Mouse (Mus musculus) adrenal gland, postnatal 10 days (tissue): ENCODE results near the gene Bmpr1a. TPM values are rescaled to one million over a fixed set of nuclear protein-coding genes. Genes with fewer than 3 reads are reported as not detected.
A peak's percentile ranks its signal among the peaks of the same experiment; 100 is the strongest.

Experiments
- DNase-seq: peaks from one replicate; pipeline ENCODE4 v3.0.0; 2021; ENCODE audit warnings: mixed read lengths
- total RNA-seq, 2 experiments: library from RNA; stranded (reverse); gene quantifications; 2 replicates each; pipeline ENCODE4 v1.2.3; 2021

The Bmpr1a gene
- total RNA-seq, 2 experiments from 2014 or later, result 50.2 to 55.3 TPM

DNA sequence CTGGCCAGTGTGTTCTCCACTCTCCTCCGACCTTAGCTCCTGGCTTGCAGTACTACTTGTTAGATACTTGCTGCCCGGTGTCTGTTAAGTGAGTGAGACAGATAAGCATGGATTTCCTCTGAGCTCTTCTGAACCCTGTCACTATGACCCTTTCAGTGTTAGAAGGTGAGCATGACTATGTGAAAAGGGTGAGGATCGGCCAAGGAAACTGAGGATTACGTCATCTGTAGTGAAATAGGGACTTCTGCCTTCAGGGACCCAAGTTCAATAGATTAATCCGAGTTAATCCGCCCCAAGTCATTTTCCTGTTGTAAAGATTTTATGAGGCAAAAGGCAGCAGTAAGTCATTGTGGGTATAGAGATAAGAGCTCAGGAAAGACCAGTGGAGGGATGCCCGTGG, 2.2 kb upstream of the Bmpr1a start:
- no peak for DNase-seq

DNA sequence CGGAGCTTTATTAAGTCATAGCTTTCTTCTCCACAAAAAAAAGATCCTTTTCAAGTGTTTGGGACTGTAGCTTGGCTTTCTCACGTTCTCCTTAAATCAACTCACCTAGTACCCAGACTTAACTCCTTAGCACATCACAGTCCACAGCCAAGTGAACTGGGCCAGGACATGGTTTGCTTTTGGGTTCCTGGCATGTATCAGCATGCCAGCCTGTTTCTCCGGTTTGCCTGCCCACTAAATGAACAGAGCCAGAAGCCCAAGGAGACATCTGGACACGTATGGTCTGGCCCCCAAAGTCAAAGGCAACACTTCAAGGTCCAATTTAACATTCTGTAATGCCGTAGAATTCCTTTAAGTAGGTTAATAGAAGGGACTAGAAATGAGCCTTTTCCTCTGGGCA, 1.2 kb upstream of the Bmpr1a start:
- DNase-seq, result no peak

GRCm38 (mm10) chr14:34503759-34504158, 618 bp upstream of the Bmpr1a start:
- no peak for DNase-seq

GRCm38 (mm10) chr14:34502475-34503324, 441 bp downstream of the Bmpr1a start:
- peak; percentile 94 for DNase-seq

GRCm38 (mm10) chr14:34501804-34502474, 1.2 kb downstream of the Bmpr1a start:
- DNase-seq, result peak; percentile 65

DNA sequence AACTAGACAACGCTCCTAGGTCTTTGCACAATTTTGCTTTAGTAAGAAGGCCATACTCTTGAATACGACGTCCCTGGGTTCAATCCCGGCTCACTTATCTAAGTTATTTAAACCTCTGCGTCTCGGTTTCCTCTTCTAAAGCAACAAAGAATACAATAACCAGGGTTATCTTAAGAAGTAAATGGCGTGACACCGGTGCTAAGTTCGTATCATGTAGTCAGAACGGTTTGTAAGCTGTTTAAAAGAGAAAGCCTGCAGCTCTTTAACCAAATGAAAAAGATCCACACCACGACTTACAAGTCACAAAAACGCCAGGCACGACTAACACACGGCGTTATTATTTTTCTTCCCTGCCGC, 1.7 kb downstream of the Bmpr1a start:
- no peak for DNase-seq

DNA sequence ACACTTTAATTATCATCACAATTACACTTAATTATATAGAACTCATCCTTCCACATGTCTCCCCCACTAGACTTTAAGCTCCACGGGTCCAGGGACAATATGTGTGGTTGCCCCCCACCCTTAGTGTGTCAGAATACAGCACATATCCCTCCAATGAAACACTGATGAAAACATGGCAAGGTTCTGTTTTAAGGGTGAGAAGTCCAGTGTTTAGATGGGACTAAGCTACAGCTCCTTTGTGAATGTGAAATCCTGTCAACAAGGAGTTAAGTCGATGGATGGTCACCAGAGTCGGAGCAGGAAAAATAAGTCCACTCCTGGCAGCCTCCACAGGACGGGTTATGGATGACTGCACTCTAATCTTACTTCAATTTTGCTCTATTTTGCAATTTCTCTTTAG, 2.8 kb downstream of the Bmpr1a start:
- DNase-seq, result no peak

GRCm38 (mm10) chr14:34499664-34500063, 3.5 kb downstream of the Bmpr1a start:
- no peak for DNase-seq

DNA sequence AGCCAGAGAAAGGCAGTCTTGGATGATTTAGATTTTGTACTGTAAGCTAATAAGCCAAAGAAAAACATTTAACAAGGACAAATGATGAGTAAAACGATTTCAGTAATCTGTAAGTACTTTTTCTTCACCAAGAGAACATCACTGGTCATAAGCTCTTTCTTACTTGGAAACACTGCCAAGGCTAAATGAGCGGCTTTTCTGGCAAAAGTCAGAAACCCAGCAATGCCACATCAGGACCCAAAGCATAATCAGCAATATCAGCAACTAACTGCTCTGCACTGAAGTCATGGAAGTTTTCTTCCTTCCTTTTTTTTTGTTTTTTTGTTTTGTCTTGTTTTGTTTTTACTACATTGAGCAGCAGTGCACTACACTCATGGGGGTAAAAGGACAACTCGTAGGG, 5.8 kb downstream of the Bmpr1a start:
- no peak for DNase-seq

GRCm38 (mm10) chr14:34493682-34494081, 9.5 kb downstream of the Bmpr1a start:
- DNase-seq, result no peak

DNA sequence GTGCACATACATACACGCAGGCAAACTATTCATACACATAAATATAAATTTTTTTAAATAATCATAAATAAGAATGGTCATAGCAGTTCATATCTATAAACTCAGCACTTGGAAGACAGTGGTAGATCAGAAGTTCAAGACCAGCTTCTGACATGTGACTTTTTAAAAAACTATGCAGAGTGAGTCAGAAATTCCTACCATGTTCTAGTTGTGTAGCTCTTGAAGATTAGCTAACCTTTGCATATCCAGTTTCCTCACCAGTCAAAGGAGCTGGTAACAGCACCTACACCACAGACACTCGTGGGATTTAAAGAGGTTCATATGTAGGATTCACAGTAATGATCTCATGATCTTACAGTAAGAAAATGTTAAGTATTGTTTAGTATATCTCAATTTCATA, 10.5 kb downstream of the Bmpr1a start:
- no peak for DNase-seq

- DNase-seq, result no peak
Observed at GRCm38 (mm10) chr14:34490965-34491364, 12.2 kb downstream of the Bmpr1a start.

GRCm38 (mm10) chr14:34489928-34490327, 13.2 kb downstream of the Bmpr1a start:
- peak; percentile 42 for DNase-seq

- no peak for DNase-seq
Observed at GRCm38 (mm10) chr14:34486169-34486568, 17.0 kb downstream of the Bmpr1a start.

DNA sequence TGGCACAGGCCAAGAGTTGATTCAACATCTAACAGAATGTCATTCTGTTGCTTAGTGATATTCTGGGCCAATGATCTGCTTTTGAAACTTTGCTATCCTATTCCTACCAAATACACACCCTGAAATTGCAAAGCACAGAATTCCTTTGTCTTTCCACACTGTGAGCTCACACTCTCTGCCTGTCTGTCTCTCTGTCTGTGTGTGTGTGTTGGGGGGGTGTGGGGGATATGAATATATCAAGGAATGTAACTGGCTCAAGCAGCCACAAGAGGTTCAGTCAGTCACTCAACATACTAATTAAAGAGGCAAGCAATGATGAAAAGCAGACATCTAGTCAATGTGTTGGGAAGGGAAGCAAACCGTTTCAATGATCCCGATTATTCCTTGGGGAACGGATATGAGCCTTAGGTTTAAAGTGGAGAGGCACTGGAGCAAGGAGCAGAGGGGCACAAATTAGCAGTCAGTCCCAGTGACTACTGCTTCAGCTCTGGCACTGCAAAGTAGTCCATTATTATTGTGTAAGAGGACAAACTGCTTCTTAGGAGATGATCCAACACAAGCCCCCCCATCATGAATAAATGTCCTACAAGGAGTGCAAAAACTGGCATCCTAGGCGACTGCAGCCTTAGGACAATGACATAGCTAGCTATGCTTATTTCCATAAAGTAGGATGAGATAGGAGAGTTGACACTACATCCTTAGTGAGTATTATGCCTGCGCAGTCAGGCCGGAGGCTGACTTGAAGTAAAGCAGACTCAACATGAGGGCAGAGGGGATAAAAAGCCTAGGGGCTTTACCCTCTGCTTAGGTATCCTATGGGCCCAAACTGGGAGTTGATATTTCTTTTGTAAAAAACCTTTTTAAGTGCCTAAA, 19.4 kb downstream of the Bmpr1a start:
- no peak for DNase-seq

DNA sequence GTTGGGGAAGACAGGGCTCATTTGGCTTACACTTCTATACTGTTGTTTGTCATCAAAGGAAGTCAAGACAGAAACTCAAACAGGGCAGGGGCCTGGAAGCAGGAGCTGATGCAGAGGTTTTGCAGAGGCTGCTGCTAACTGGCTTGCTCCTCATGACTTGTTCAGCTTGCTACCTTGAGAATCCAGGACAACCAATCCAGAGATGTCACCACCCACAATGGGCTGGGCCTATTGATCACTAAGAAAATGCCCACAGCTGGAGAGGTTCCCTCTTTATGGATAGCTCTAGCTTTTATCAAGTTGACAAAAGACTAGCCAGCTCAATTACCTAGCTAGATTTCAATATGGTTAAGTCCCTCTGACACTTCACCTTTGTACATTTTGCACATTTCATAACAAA, 31.6 kb downstream of the Bmpr1a start:
- peak; percentile 12 for DNase-seq

DNA sequence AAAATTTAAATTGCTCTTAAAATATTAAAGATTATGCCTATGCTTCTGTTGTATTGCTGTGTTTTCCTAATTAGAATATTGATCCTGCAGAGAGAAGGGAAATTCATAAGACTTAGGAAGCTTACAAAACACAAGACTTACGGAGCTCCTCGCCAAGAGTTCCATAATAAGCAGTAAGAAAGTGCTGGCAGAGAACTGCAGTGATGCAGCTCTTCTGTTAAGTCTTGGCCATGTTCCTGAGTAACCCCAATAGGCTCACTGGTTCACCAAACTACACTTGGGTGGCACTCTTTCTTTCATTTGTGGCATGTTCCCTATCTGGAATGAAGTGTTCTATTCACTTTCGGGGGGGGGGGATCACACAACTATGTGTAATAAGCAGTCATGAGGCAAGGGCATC, 36.9 kb downstream of the Bmpr1a start:
- DNase-seq, result no peak

DNA sequence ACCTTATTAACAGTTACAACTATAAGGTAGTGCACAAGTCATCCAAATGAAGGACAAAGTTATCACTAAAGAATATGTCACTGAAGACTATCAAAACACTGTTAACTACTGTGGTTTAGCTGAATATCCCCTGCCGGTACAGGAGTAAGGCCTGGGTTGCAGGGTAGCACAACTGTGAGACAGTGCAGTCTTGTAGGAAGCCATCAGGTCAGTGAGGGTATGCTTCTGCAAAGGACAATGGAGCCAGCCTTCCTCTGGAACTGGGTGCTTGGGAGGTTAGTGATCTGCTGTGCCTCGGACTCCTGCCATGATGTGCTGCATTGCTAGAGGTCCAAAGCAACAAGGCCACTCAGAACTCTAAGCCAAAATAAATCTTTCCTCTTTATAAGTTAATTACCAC, 43.8 kb downstream of the Bmpr1a start:
- DNase-seq, result no peak

DNA sequence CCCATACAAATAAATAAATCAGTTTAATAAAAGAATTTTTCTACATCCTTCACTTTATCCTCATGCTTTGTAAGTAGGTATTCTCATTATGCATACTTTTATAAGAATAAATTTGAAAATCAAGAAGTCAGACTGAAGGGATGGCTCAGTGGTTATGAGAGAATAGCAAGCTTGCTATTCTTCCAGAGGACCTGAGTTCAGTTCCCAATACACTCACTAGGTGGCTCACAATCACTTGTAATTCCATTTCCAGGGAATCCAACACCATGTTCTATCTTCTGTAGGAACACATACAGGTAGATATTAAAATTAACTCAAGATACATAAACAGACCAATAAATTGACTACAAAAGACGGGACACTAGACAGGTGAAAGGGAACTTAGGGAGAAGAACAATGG, 44.3 kb downstream of the Bmpr1a start:
- peak; percentile 62 for DNase-seq

DNA sequence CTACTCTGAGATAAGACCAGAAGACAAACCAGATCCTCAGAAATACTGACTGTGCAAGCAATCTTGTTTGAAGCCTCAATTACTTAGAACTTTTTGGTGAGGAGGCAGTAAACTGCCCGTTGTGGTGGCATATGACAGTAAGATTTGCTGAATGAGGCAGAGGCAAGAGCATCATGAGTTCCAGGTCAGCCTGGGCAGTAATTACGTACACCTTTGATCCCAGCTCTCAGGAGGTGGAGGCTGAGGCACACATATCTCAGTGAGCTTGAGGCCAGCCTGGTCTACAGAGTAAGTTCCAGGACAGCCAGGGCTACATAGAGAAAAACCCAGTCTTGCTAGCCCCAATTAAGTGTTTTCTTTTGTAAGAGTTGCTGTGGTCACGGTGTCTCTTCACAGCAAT, 48.9 kb downstream of the Bmpr1a start:
- no peak for DNase-seq

DNA sequence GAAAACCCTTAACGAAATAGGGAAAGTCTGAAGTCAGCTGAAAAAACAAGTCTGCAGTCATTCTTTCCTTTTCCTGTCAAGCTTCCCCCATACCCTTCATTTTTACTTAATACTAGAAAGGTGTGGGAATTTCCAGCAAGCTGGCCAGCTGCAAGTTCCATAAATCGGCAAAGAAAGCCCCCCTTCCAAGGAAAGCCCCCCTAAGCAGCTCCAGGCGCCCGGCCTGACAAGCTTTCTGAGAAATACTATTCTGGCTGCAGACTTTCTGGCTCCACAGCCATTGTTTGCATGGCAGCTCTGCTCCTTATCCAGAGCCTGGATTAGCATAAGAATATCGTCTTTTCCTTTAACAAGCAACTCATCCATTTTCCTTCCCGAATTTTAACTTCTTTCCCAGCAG, 49.5 kb downstream of the Bmpr1a start:
- no peak for DNase-seq

DNA sequence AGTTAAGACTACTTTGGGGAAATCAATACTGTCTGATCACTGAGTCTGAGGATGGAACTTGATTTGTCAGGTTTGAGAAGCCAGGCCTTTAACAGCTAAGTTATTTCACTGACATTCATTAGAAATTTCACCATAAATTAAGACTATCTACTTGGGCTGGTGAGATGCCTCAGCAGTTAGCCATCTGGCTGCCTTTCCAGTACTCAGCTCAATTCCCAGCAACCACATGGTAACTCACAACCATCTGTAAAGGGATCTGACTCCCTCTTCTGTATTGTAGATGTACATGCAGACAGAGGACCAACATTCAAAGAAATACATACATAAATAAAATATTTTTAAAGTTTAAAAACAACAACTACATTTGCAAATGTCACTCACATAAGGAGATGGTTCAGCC, 51.3 kb downstream of the Bmpr1a start:
- no peak for DNase-seq

- DNase-seq, result no peak
Observed at GRCm38 (mm10) chr14:34450451-34450850, 52.7 kb downstream of the Bmpr1a start.
